Mouse (Mus musculus) CH12.LX (cell line): ENCODE measurements around the gene Kifc5b.

Experiments used
- CHD1 ChIP-seq: IDR thresholded peaks from 2 replicates; pipeline ENCODE4 v1.6.1; 2012; ENCODE audit warnings: low read depth, low read length, improper control_type of control experiment, inconsistent platforms
- CTCF ChIP-seq, 2 experiments: IDR thresholded peaks in 1 of 2; conservative IDR thresholded peaks in 1 of 2; 2 replicates each; pipeline ENCODE4 v1.5.1; 2011 to 2012; ENCODE audit warnings: low read depth in 2 of 2, low read length in 2 of 2, improper control_type of control experiment in 1 of 2, inconsistent platforms in 1 of 2, mild to moderate bottlenecking in 1 of 2, moderate library complexity in 1 of 2
- EP300 ChIP-seq: IDR thresholded peaks from 2 replicates; pipeline ENCODE4 v1.6.1; 2011; ENCODE audit warnings: low read length, improper control_type of control experiment
- GABPA ChIP-seq: IDR thresholded peaks from 2 replicates; pipeline ENCODE4 v1.6.1; 2012; ENCODE audit warnings: low read depth, low read length, improper control_type of control experiment, inconsistent platforms; ENCODE audit not compliant: insufficient replicate concordance
- MAFK ChIP-seq: IDR thresholded peaks from 2 replicates; pipeline ENCODE4 v1.6.1; 2011; ENCODE audit warnings: low read length, improper control_type of control experiment; ENCODE audit not compliant: insufficient replicate concordance
- MAZ ChIP-seq: IDR thresholded peaks from 2 replicates; pipeline ENCODE4 v1.6.1; 2012; ENCODE audit warnings: low read depth, mild to moderate bottlenecking, inconsistent platforms, low read length, improper control_type of control experiment, moderate library complexity
- NRF1 ChIP-seq: IDR thresholded peaks from 2 replicates; pipeline ENCODE4 v1.6.1; 2014; ENCODE audit warnings: low read depth, mild to moderate bottlenecking, inconsistent platforms, low read length, improper control_type of control experiment, moderate library complexity
- POLR2A ChIP-seq: IDR thresholded peaks from 2 replicates; pipeline ENCODE4 v1.6.1; 2011; ENCODE audit warnings: low read depth, mild to moderate bottlenecking, improper control_type of control experiment, low read length
- POLR2AphosphoS2 ChIP-seq: IDR thresholded peaks from 2 replicates; pipeline ENCODE4 v1.6.1; 2011; ENCODE audit warnings: low read depth, low read length, improper control_type of control experiment
- TBP ChIP-seq: conservative IDR thresholded peaks from 2 replicates; pipeline ENCODE4 v1.6.1; 2011; ENCODE audit warnings: low read depth, low read length, improper control_type of control experiment
- UBTF ChIP-seq: IDR thresholded peaks from 2 replicates; pipeline ENCODE4 v1.6.1; 2012; ENCODE audit warnings: low read depth, mild to moderate bottlenecking, inconsistent platforms, low read length, improper control_type of control experiment, moderate library complexity
- ZC3H11A ChIP-seq: IDR thresholded peaks from 2 replicates; pipeline ENCODE4 v1.6.1; 2012; ENCODE audit warnings: low read depth, mild to moderate bottlenecking, inconsistent platforms, low read length, improper control_type of control experiment

GRCm38 (mm10) chr17:26949866-26950265 is 33.0 kb downstream of the Kifc5b start:
- TF ChIP-seq EP300 (no peak), POLR2A (no peak), NRF1 (no peak), CTCF (conservative IDR thresholded peaks at IDR 0.05 in 1 of 2, IDR thresholded peaks at IDR 0.05 in 1 of 2; ENCODE audit: low read depth in 2 of 2, low read length in 2 of 2) (no peak), POLR2AphosphoS2 (no peak), UBTF (no peak), GABPA (no peak), MAFK (no peak), TBP (no peak), MAZ (no peak), ZC3H11A (no peak), CHD1 (no peak)
